ENCODE assay signal across 20 mouse cellular contexts in the genomic region with DNA sequence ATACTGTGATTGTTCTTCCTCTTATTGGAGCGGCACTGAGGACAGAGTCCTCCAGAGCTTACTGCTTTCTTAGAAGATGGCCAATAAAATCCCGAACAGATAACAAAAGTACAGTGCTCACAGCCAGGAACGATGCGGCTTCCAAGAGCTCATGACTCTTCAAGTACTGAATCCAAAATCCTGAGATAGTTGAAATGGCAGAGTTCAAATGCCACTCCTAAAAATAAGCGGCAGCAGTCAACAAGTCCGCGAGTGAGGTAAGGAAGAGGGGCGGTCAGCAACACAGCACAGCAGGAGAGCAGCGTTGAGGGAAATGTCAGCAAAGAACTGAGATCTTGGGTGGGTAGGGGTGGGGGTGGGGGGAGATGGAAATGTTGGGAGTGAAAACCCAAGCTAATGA. TPM values are rescaled to one million over a fixed set of nuclear protein-coding genes. Genes with fewer than 3 reads are reported as not detected.
A peak's percentile ranks its signal among the peaks of the same experiment; 100 is the strongest.
DNase-seq lines count a peak whose midpoint lies in the region; ATAC-seq and TF ChIP-seq lines count a peak whose summit lies in the region.
"Had no signal": no experiment of that assay in that cellular context is flagged by ENCODE, and none has a peak within 500 bp of the region (broad histone marks: within the 10 kb centered on the region; RNA-seq: fewer than 3 reads in every experiment).

No protein-coding gene starts in this region.

- ATAC-seq in heart, embryonic 15.5 days (replicated peaks; ENCODE audit: insufficient number of reproducible peaks, insufficient read depth, low FRiP score, low read depth) = no peak
- ATAC-seq: activated CD4-positive, CD25-positive, alpha-beta regulatory T cell, adult 4 months; forebrain, embryonic 15.5 days; intestine, embryonic 15.5 days; midbrain, embryonic 13.5 days; Patski had no signal

- intact Hi-C loops in heart, adult 2 months (cut with DNase I) = no loop called here

- H3K4me1 ChIP-seq in heart, adult 2 months (ENCODE audit: control insufficient read depth, insufficient read depth, low read length) = peaks cover 5% of the 10 kb centered on the region
- peaks cover 24% of the 10 kb centered on the region for H3K4me1 ChIP-seq in heart, embryonic 15.5 days (replicated peaks)
- H3K4me1 ChIP-seq: neural tube, embryonic 15.5 days had no signal

- no peaks in the 10 kb centered on the region for H3K27me3 ChIP-seq in heart, adult 2 months (ENCODE audit: control insufficient read depth, insufficient read depth, low read length)
- H3K27me3 ChIP-seq in heart, embryonic 15.5 days = no peaks in the 10 kb centered on the region
- H3K27me3 ChIP-seq: forebrain, embryonic 15.5 days; intestine, embryonic 15.5 days; limb, embryonic 15.5 days; midbrain, embryonic 13.5 days; neural tube, embryonic 15.5 days; Patski had no signal

- WGBS in heart, adult 2 months = 37% methylated on average over 9 of the region's 9 CpGs
- WGBS in heart, embryonic 15.5 days = 28% methylated on average over 9 of the region's 9 CpGs

- H3K4me2 ChIP-seq in heart, embryonic 15.5 days = peak overlapping the region; percentile 34
- H3K4me2 ChIP-seq: forebrain, embryonic 15.5 days; hindbrain, embryonic 14.5 days; intestine, embryonic 15.5 days; limb, embryonic 15.5 days; midbrain, embryonic 13.5 days; neural tube, embryonic 15.5 days had no signal

- TF ChIP-seq CTCF in heart, adult 2 months (IDR thresholded peaks at IDR 0.05) = no peak

- peak; percentile 17 for DNase-seq in lung, postnatal 25 days (ENCODE audit: low spot score)
- no peak for DNase-seq in lung, postnatal 10 days
- peak; percentile 35 to 60 for DNase-seq in heart, adult 2 months
- DNase-seq in skeletal muscle tissue, adult 2 months (ENCODE audit: low read depth, low spot score) = peak; percentile 88
- no peak for DNase-seq in cerebellum, adult 11-12 months
- no peak for DNase-seq in layer of hippocampus, postnatal 10 days (ENCODE audit: low spot score in 2 of 2)
- DNase-seq: adrenal gland, postnatal 14 days; cerebellum, adult 18-20 months; kidney, postnatal 14 days had no signal

- peaks cover 4% of the 10 kb centered on the region for H3K36me3 ChIP-seq in heart, adult 2 months (ENCODE audit: control insufficient read depth, insufficient read depth, low read length)
- no peaks in the 10 kb centered on the region for H3K36me3 ChIP-seq in heart, embryonic 15.5 days
- H3K36me3 ChIP-seq: forebrain, embryonic 15.5 days; intestine, embryonic 15.5 days; limb, embryonic 15.5 days; midbrain, embryonic 13.5 days; neural tube, embryonic 15.5 days had no signal

- TF ChIP-seq POLR2A in heart, adult 2 months (IDR thresholded peaks at IDR 0.05; ENCODE audit: insufficient read depth, low read depth, low read length) = peak; percentile 63; the same call in 1 of the 2 replicates

- TF ChIP-seq EP300 in heart, adult 2 months (IDR thresholded peaks at IDR 0.05; ENCODE audit: insufficient read depth, low read depth, low read length) = 0 out of 2 replicates have a peak, but pooled peaks have one; percentile 22

- peak overlapping the region; percentile 5; the same call in 1 of the 2 replicates for H3K9ac ChIP-seq in heart, adult 2 months (ENCODE audit: low read depth, low read length)
- no peak overlapping the region for H3K9ac ChIP-seq in heart, embryonic 15.5 days
- H3K9ac ChIP-seq: forebrain, embryonic 15.5 days; hindbrain, embryonic 14.5 days; intestine, embryonic 15.5 days; limb, embryonic 15.5 days; midbrain, embryonic 13.5 days; neural tube, embryonic 15.5 days had no signal

- peak overlapping the region; percentile 27; the same call in 1 of the 2 replicates for H3K4me3 ChIP-seq in heart, adult 2 months
- H3K4me3 ChIP-seq in heart, embryonic 15.5 days = no peak overlapping the region
- H3K4me3 ChIP-seq: erythroblast, embryonic 14.5 days; forebrain, embryonic 15.5 days; intestine, embryonic 15.5 days; limb, embryonic 15.5 days; midbrain, embryonic 13.5 days; myocyte; neural tube, embryonic 15.5 days had no signal

- H3K79me2 ChIP-seq in heart, adult 2 months (replicated peaks; ENCODE audit: control insufficient read depth, insufficient read depth, low read length) = no peaks in the 10 kb centered on the region

- no peaks in the 10 kb centered on the region for H3K9me3 ChIP-seq in heart, embryonic 15.5 days (replicated peaks)
- H3K9me3 ChIP-seq: forebrain, embryonic 15.5 days; intestine, embryonic 15.5 days; limb, embryonic 15.5 days; midbrain, embryonic 13.5 days; neural tube, embryonic 15.5 days had no signal

- H3K27ac ChIP-seq in heart, adult 2 months = peak overlapping the region; percentile 87
- peak overlapping the region; percentile 48 for H3K27ac ChIP-seq in heart, embryonic 15.5 days
- H3K27ac ChIP-seq: forebrain, embryonic 15.5 days; hindbrain, embryonic 14.5 days; intestine, embryonic 15.5 days; limb, embryonic 15.5 days; midbrain, embryonic 13.5 days; neural tube, embryonic 15.5 days had no signal

RNA-seq across cellular contexts. Expression of a gene that starts 32.2 kb away (rescaled TPM):
- total RNA-seq in heart, adult 2 months (2021) = 10 to 100 TPM; 18.3 to 21.2 TPM
- 9.0 and 14.6 TPM in 2 replicates for polyA plus RNA-seq in heart, adult 2 months (2012; rRNA removed)
- 9.7 and 11.8 TPM in 2 replicates for polyA plus RNA-seq in heart, embryonic 15.5 days (2015; fragmentation: Nextera tagmentation; extraction: Ambion mirVana)
- total RNA-seq in layer of hippocampus, postnatal 10 days (2021) = 10 to 100 TPM; 83.7 to 90.9 TPM
- polyA plus RNA-seq: erythroblast, embryonic 14.5 days had no signal

Comparison
In these comparisons a context has a peak if more than half of its experiments do, and no peak if none do; other contexts are left out.
1. DNase-seq: peak in lung, postnatal 25 days (single experiment), heart, adult 2 months (2 of 2) and skeletal muscle tissue, adult 2 months (single experiment); none in lung, postnatal 10 days (single experiment), cerebellum, adult 11-12 months (single experiment) and layer of hippocampus, postnatal 10 days (0 of 2).